Mouse (Mus musculus): ENCODE measurements around the gene Cpvl.

DNA sequence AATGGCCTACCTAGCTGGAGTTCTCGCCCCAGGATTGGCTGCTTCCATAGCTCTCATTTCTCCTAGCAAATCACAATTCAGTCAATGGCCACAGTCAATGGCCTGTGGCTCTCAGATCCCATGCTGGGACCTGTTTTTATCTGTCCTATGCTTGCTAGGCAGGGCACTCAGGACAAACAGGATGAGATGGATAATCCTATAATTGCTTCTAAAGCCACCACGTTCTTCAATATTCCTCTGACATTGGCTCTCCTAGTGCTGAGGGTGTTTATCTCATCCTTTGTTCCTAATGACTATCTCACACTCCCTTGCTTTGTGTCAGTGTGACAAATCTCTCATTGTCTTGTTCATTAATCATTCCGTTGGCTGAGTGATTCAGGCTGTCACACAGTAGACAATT lies 39.5 kb downstream of the Cpvl start:
- TF ChIP-seq CTCF (IDR thresholded peaks at IDR 0.05) (no peak), EP300 (IDR thresholded peaks at IDR 0.05) (no peak)
